Mouse (Mus musculus): ENCODE data around the gene Grb2. TPM values are rescaled to one million over a fixed set of nuclear protein-coding genes. Genes with fewer than 3 reads are reported as not detected.

The Grb2 gene
- polyA plus RNA-seq, 1 experiment, result 45.0 TPM

GRCm38 (mm10) chr11:115604304-115604696 lies 104.1 kb downstream of the Grb2 start:
- Histone ChIP-seq H3ac (ENCODE audit: control insufficient read depth, insufficient read length, low read depth) (peak overlapping the region; percentile 97), H3K36me3 (ENCODE audit: control insufficient read depth, insufficient read depth) (peaks cover 42% of the 10 kb centered on the region), H3K79me3 (ENCODE audit: low read depth) (peaks cover 45% of the 10 kb centered on the region), H3K79me2 (ENCODE audit: control insufficient read depth, insufficient read depth) (peaks cover 70% of the 10 kb centered on the region), H3K27me3 (ENCODE audit: control insufficient read depth, insufficient read depth, insufficient read length) (no peaks in the 10 kb centered on the region), H3K4me3 (ENCODE audit: insufficient read depth, poor library complexity, severe bottlenecking) (peak overlapping the region; percentile 99)
- no peak for TF ChIP-seq MYOG (IDR thresholded peaks at IDR 0.05; ENCODE audit: control insufficient read depth, extremely low read depth, insufficient read length)
- no peak for TF ChIP-seq USF1 (IDR thresholded peaks at IDR 0.05; ENCODE audit: low read depth)
- no peak for TF ChIP-seq CEBPB (IDR thresholded peaks at IDR 0.05; ENCODE audit: low read depth)
- TF ChIP-seq MYOD1 (IDR thresholded peaks at IDR 0.05; ENCODE audit: control insufficient read depth, insufficient read length, low read depth), result no peak
- no peak for TF ChIP-seq CTCF (IDR thresholded peaks at IDR 0.05; ENCODE audit: control insufficient read depth, insufficient read depth, insufficient read length)
- no peak for TF ChIP-seq MAX (IDR thresholded peaks at IDR 0.05)
- no peak for TF ChIP-seq FOSL1 (IDR thresholded peaks at IDR 0.05; ENCODE audit: insufficient read depth, low read length, poor library complexity, severe bottlenecking)

GRCm38 (mm10) chr11:115603476-115604303 lies 104.7 kb downstream of the Grb2 start, which contains the start of the genes Mrps7 and Gga3:
Mrps7 (plus strand) TSS chr11:115603925.
Gga3 (minus strand) TSS chr11:115604051.
- H3K79me2 ChIP-seq (ENCODE audit: control insufficient read depth, insufficient read depth), result peaks cover 76% of the 10 kb centered on the region
- no peak for TF ChIP-seq MYOD1 (IDR thresholded peaks at IDR 0.05; ENCODE audit: control insufficient read depth, insufficient read length, low read depth)
- peak; percentile 99 for TF ChIP-seq MAX (IDR thresholded peaks at IDR 0.05)
- no peaks in the 10 kb centered on the region for H3K27me3 ChIP-seq (ENCODE audit: control insufficient read depth, insufficient read depth, insufficient read length)
- peak within 1 kb of the TSS; percentile 97 for H3ac ChIP-seq (ENCODE audit: control insufficient read depth, insufficient read length, low read depth)
- peaks cover 49% of the 10 kb centered on the region for H3K79me3 ChIP-seq (ENCODE audit: low read depth)
- peaks cover 46% of the 10 kb centered on the region for H3K36me3 ChIP-seq (ENCODE audit: control insufficient read depth, insufficient read depth)
- peak within 1 kb of the TSS; percentile 99 for H3K4me3 ChIP-seq (ENCODE audit: insufficient read depth, poor library complexity, severe bottlenecking)

GRCm38 (mm10) chr11:115603128-115603475 lies 105.3 kb downstream of the Grb2 start:
- H3K36me3 ChIP-seq (ENCODE audit: control insufficient read depth, insufficient read depth), result peaks cover 42% of the 10 kb centered on the region
- peaks cover 53% of the 10 kb centered on the region for H3K79me3 ChIP-seq (ENCODE audit: low read depth)
- peaks cover 82% of the 10 kb centered on the region for H3K79me2 ChIP-seq (ENCODE audit: control insufficient read depth, insufficient read depth)

GRCm38 (mm10) chr11:115601174-115601573 lies 107.2 kb downstream of the Grb2 start:
- no peaks in the 10 kb centered on the region for H3K27me3 ChIP-seq (ENCODE audit: control insufficient read depth, insufficient read depth, insufficient read length)
- H3K4me3 ChIP-seq (ENCODE audit: insufficient read depth, poor library complexity, severe bottlenecking), result no peak overlapping the region
- peaks cover 100% of the 10 kb centered on the region for H3K79me2 ChIP-seq (ENCODE audit: control insufficient read depth, insufficient read depth)
- peaks cover 61% of the 10 kb centered on the region for H3K79me3 ChIP-seq (ENCODE audit: low read depth)
- no peak overlapping the region for H3ac ChIP-seq (ENCODE audit: control insufficient read depth, insufficient read length, low read depth)
- TF ChIP-seq CTCF (IDR thresholded peaks at IDR 0.05; ENCODE audit: control insufficient read depth, insufficient read depth, insufficient read length) (no peak), MYOG (IDR thresholded peaks at IDR 0.05; ENCODE audit: control insufficient read depth, extremely low read depth, insufficient read length) (no peak), MAX (IDR thresholded peaks at IDR 0.05) (no peak), USF1 (IDR thresholded peaks at IDR 0.05; ENCODE audit: low read depth) (no peak), CEBPB (IDR thresholded peaks at IDR 0.05; ENCODE audit: low read depth) (no peak), FOSL1 (IDR thresholded peaks at IDR 0.05; ENCODE audit: insufficient read depth, low read length, poor library complexity, severe bottlenecking) (no peak), MYOD1 (IDR thresholded peaks at IDR 0.05; ENCODE audit: control insufficient read depth, insufficient read length, low read depth) (no peak)
- peaks cover 43% of the 10 kb centered on the region for H3K36me3 ChIP-seq (ENCODE audit: control insufficient read depth, insufficient read depth)

More at GRCm38 (mm10) chr11:115603128-115603475, 105.3 kb downstream of the Grb2 start:
- H3K4me3 ChIP-seq (ENCODE audit: insufficient read depth, poor library complexity, severe bottlenecking), result peak overlapping the region; percentile 99
- TF ChIP-seq USF1 (IDR thresholded peaks at IDR 0.05; ENCODE audit: low read depth), result no peak
- no peak for TF ChIP-seq MAX (IDR thresholded peaks at IDR 0.05)
- TF ChIP-seq MYOD1 (IDR thresholded peaks at IDR 0.05; ENCODE audit: control insufficient read depth, insufficient read length, low read depth), result no peak
- no peak for TF ChIP-seq FOSL1 (IDR thresholded peaks at IDR 0.05; ENCODE audit: insufficient read depth, low read length, poor library complexity, severe bottlenecking)
- TF ChIP-seq CTCF (IDR thresholded peaks at IDR 0.05; ENCODE audit: control insufficient read depth, insufficient read depth, insufficient read length), result no peak
- TF ChIP-seq CEBPB (IDR thresholded peaks at IDR 0.05; ENCODE audit: low read depth), result no peak
- TF ChIP-seq MYOG (IDR thresholded peaks at IDR 0.05; ENCODE audit: control insufficient read depth, extremely low read depth, insufficient read length), result no peak
- H3ac ChIP-seq (ENCODE audit: control insufficient read depth, insufficient read length, low read depth), result peak overlapping the region; percentile 97
- no peaks in the 10 kb centered on the region for H3K27me3 ChIP-seq (ENCODE audit: control insufficient read depth, insufficient read depth, insufficient read length)

GRCm38 (mm10) chr11:115600743-115601142 lies 107.7 kb downstream of the Grb2 start:
- H3K79me3 ChIP-seq (ENCODE audit: low read depth), result peaks cover 61% of the 10 kb centered on the region
- TF ChIP-seq MYOG (IDR thresholded peaks at IDR 0.05; ENCODE audit: control insufficient read depth, extremely low read depth, insufficient read length) (no peak), CEBPB (IDR thresholded peaks at IDR 0.05; ENCODE audit: low read depth) (no peak), MAX (IDR thresholded peaks at IDR 0.05) (no peak), CTCF (IDR thresholded peaks at IDR 0.05; ENCODE audit: control insufficient read depth, insufficient read depth, insufficient read length) (no peak), USF1 (IDR thresholded peaks at IDR 0.05; ENCODE audit: low read depth) (no peak), FOSL1 (IDR thresholded peaks at IDR 0.05; ENCODE audit: insufficient read depth, low read length, poor library complexity, severe bottlenecking) (no peak), MYOD1 (IDR thresholded peaks at IDR 0.05; ENCODE audit: control insufficient read depth, insufficient read length, low read depth) (no peak)
- H3ac ChIP-seq (ENCODE audit: control insufficient read depth, insufficient read length, low read depth), result no peak overlapping the region
- no peaks in the 10 kb centered on the region for H3K27me3 ChIP-seq (ENCODE audit: control insufficient read depth, insufficient read depth, insufficient read length)
- H3K36me3 ChIP-seq (ENCODE audit: control insufficient read depth, insufficient read depth), result peaks cover 43% of the 10 kb centered on the region
- H3K4me3 ChIP-seq (ENCODE audit: insufficient read depth, poor library complexity, severe bottlenecking), result no peak overlapping the region
- peaks cover 100% of the 10 kb centered on the region for H3K79me2 ChIP-seq (ENCODE audit: control insufficient read depth, insufficient read depth)

Data from C2C12 (cell line).